Mouse (Mus musculus) limb, embryonic 14.5 days (tissue): Measurements from ENCODE around the gene Cpsf4l. TPM values are rescaled to one million over a fixed set of nuclear protein-coding genes. Genes with fewer than 3 reads are reported as not detected.
A peak's percentile ranks its signal among the peaks of the same experiment; 100 is the strongest.

Source experiments
- ATAC-seq: fragments of 200-750 bp; cut with Nextera tagmentation; 2 replicates; pipeline ENCODE4 v1.8.0; 2017; ENCODE audit warnings: low read depth, moderate number of reproducible peaks, moderate TSS enrichment; ENCODE audit not compliant: low FRiP score
- DNase-seq: peaks from one replicate; pipeline ENCODE4 v3.0.0-alpha.2; 2015; ENCODE audit warnings: low spot score
- H3K27ac ChIP-seq: fragments of 300-500 bp; sonication (generic); replicated peaks from 2 replicates; pipeline ENCODE4 v1.5.1; 2014; ENCODE audit warnings: low read depth, mild to moderate bottlenecking, low read length, moderate library complexity, mixed read lengths
- H3K27me3 ChIP-seq: fragments of 300-500 bp; sonication (generic); 2 replicates; pipeline ENCODE4 v1.6.1; 2014; ENCODE audit warnings: low read length, mixed read lengths; ENCODE audit not compliant: control insufficient read depth, insufficient read depth
- H3K36me3 ChIP-seq: fragments of 300-500 bp; sonication (generic); 2 replicates; pipeline ENCODE4 v1.6.1; 2014; ENCODE audit warnings: mild to moderate bottlenecking, low read length, moderate library complexity, mixed read lengths; ENCODE audit not compliant: control insufficient read depth, insufficient read depth
- H3K4me1 ChIP-seq: fragments of 300-500 bp; sonication (generic); 2 replicates; pipeline ENCODE4 v1.6.1; 2014; ENCODE audit warnings: antibody characterized with exemption, low read length, mixed read lengths; ENCODE audit not compliant: control insufficient read depth, insufficient read depth
- H3K4me2 ChIP-seq: fragments of 300-500 bp; sonication (generic); replicated peaks from 2 replicates; pipeline ENCODE4 v1.6.1; 2014; ENCODE audit warnings: low read depth, mild to moderate bottlenecking, low read length, moderate library complexity; ENCODE audit not compliant: severe bottlenecking
- H3K4me3 ChIP-seq: fragments of 300-500 bp; sonication (generic); replicated peaks from 2 replicates; pipeline ENCODE4 v1.5.1; 2014; ENCODE audit warnings: low read length
- H3K9ac ChIP-seq: fragments of 300-500 bp; sonication (generic); 2 replicates; pipeline ENCODE4 v1.6.1; 2014; ENCODE audit warnings: mild to moderate bottlenecking, low read depth, low read length, moderate library complexity; ENCODE audit not compliant: severe bottlenecking
- H3K9me3 ChIP-seq: fragments of 300-500 bp; sonication (generic); 2 replicates; pipeline ENCODE4 v1.6.1; 2016; ENCODE audit warnings: low read length; ENCODE audit not compliant: control insufficient read depth
- POLR2A ChIP-seq: fragments of 200-500 bp; IDR thresholded peaks from 2 replicates; pipeline ENCODE4 v1.8.0; 2012; ENCODE audit warnings: inconsistent platforms, mild to moderate bottlenecking, moderate library complexity, borderline replicate concordance; ENCODE audit not compliant: insufficient read depth, insufficient read length; ENCODE audit errors: extremely low read depth
- WGBS: fragments of 180-500 bp; shearing (Covaris S2); extraction: QIAGEN DNeasy Blood & Tissue Kit; methylation state at CpG from one replicate; pipeline ENCODE4 v1.1.7; 2014; 5-methylcytosine and 5-hydroxymethylcytosine counted together
- polyA plus RNA-seq, 2 experiments: library from polyadenylated mRNA; depleted of rRNA in 1 of 2; stranded (reverse) in 1 of 2; unstranded in 1 of 2; fragments of >200 nt; fragmentation: Nextera tagmentation in 1 of 2; extraction: Ambion mirVana in 1 of 2; gene quantifications; 2 replicates each; pipeline versions ENCODE4 v1.2.1 to v1.2.3; 2012 to 2014

The Cpsf4l gene
- polyA plus RNA-seq, 2 experiments = 0.88 to 1.2 TPM

GRCm38 (mm10) chr11:113709272-113709671, 545 bp downstream of the Cpsf4l start:
- Histone ChIP-seq H3K4me3 (no peak overlapping the region), H3K4me1 (peaks cover 19% of the 10 kb centered on the region), H3K36me3 (peaks cover 5% of the 10 kb centered on the region; the same call in 1 of the 2 replicates), H3K27ac (no peak overlapping the region), H3K27me3 (no peaks in the 10 kb centered on the region), H3K9ac (no peak overlapping the region), H3K9me3 (no peaks in the 10 kb centered on the region), H3K4me2 (no peak overlapping the region)
- WGBS = 17% methylated on average over 15 of the region's 15 CpGs
- DNase-seq = no peak
- no peak for TF ChIP-seq POLR2A
- ATAC-seq = no peak

- Histone ChIP-seq H3K9ac (no peak overlapping the region), H3K4me2 (no peak overlapping the region), H3K9me3 (no peaks in the 10 kb centered on the region), H3K4me1 (peaks cover 19% of the 10 kb centered on the region), H3K36me3 (peaks cover 5% of the 10 kb centered on the region; the same call in 1 of the 2 replicates), H3K4me3 (no peak overlapping the region), H3K27me3 (no peaks in the 10 kb centered on the region), H3K27ac (no peak overlapping the region)
- ATAC-seq (no peak), DNase-seq (no peak)
- no peak for TF ChIP-seq POLR2A
- 54% methylated on average over 19 of the region's 19 CpGs for WGBS
Measured at GRCm38 (mm10) chr11:113708629-113709213, 1.1 kb downstream of the Cpsf4l start.

GRCm38 (mm10) chr11:113705966-113706652, 3.7 kb downstream of the Cpsf4l start:
- no peak for DNase-seq
- Histone ChIP-seq H3K9ac (no peak overlapping the region), H3K4me3 (no peak overlapping the region), H3K4me1 (peaks cover 19% of the 10 kb centered on the region), H3K27me3 (no peaks in the 10 kb centered on the region), H3K27ac (no peak overlapping the region), H3K36me3 (peaks cover 5% of the 10 kb centered on the region; the same call in 1 of the 2 replicates), H3K4me2 (no peak overlapping the region), H3K9me3 (no peaks in the 10 kb centered on the region)
- ATAC-seq = no peak
- 85% methylated on average over 15 of the region's 15 CpGs for WGBS
- no peak for TF ChIP-seq POLR2A

- Histone ChIP-seq H3K27ac (no peak overlapping the region), H3K4me1 (no peaks in the 10 kb centered on the region), H3K27me3 (no peaks in the 10 kb centered on the region), H3K36me3 (peaks cover 5% of the 10 kb centered on the region; the same call in 1 of the 2 replicates), H3K9ac (no peak overlapping the region), H3K9me3 (no peaks in the 10 kb centered on the region), H3K4me3 (no peak overlapping the region), H3K4me2 (no peak overlapping the region)
- WGBS = 37% methylated on average over 5 of the region's 5 CpGs
- peak; percentile 70 for DNase-seq
- TF ChIP-seq POLR2A = no peak
- peak; percentile 75 for ATAC-seq
Measured at GRCm38 (mm10) chr11:113703758-113704157, 6.1 kb downstream of the Cpsf4l start.

- H3K4me3 ChIP-seq = no peak overlapping the region
- no peaks in the 10 kb centered on the region for H3K4me1 ChIP-seq
- no peaks in the 10 kb centered on the region for H3K9me3 ChIP-seq
- WGBS = 86% methylated on average over 7 of the region's 7 CpGs
- no peak overlapping the region for H3K4me2 ChIP-seq
- no peak overlapping the region for H3K9ac ChIP-seq
- no peaks in the 10 kb centered on the region for H3K27me3 ChIP-seq
- no peak overlapping the region for H3K27ac ChIP-seq
- DNase-seq (no peak), ATAC-seq (no peak)
- H3K36me3 ChIP-seq = peaks cover 18% of the 10 kb centered on the region
- no peak for TF ChIP-seq POLR2A
Measured at GRCm38 (mm10) chr11:113699643-113700042, 10.2 kb downstream of the Cpsf4l start.
